Mouse (Mus musculus): ENCODE measurements at regions not wholly inside any gene's neighbourhood (a gene's known extent, or its start where the extent isn't known, plus 50 kb on each side); places are given as distances from the start of the nearest gene placed in this dataset.
A peak's percentile ranks its signal among the peaks of the same experiment; 100 is the strongest.

DNA sequence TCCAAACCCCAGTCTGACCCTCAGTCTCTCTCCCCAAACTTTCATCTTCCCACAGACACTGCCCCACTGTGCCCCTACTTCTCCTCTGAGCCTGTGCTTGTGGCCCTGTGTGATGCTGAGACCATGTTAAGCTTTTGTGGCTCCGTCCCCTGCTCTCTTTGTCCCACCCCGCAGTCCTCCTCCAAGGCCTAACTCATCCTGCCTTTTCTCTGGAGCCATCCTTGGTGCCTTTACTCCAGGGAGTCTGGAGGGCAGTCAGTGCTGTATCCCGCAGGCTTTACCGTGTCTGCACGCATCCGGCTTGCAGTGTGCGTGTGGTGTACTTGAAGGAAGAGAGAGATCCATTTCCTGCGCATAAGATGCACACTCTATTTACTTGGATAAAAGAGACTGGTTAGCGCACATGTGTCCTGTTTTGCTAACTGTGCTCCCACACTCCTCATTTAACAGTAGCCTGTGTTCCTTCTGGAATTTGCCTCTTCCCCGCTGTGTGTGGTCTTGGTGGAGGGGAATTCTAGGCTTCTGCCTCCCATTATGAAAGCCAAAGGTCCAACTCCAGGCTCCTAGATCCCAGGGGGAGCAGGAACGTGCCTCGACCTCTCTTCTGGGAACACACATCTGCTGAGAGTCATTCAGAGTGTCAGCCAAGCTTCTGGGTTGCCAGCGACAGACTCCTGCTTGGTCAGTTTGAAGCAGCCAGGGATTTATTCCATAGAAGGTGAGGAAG is 230.5 kb upstream of the Zmiz1 start:
- Histone ChIP-seq H3K27ac (ENCODE audit: low read length) (peak overlapping the region; percentile 92), H3K4me1 (ENCODE audit: insufficient read depth, low read length) (peaks cover 41% of the 10 kb centered on the region), H3K4me3 (ENCODE audit: low read length) (no peak overlapping the region), H3K9ac (replicated peaks; ENCODE audit: low read length) (0 out of 2 replicates have a peak overlapping the region, but pooled peaks have one; percentile 30), H3K9me3 (ENCODE audit: low read length) (no peaks in the 10 kb centered on the region), H3K4me2 (replicated peaks; ENCODE audit: low read depth, low read length) (no peak overlapping the region), H3K27me3 (ENCODE audit: insufficient read depth, low read length) (no peaks in the 10 kb centered on the region), H3K36me3 (ENCODE audit: insufficient read depth, low read length) (no peaks in the 10 kb centered on the region)
- WGBS, result 71% methylated on average over 13 of the region's 13 CpGs
- no peak for ATAC-seq (ENCODE audit: low FRiP score, low TSS enrichment)

DNA sequence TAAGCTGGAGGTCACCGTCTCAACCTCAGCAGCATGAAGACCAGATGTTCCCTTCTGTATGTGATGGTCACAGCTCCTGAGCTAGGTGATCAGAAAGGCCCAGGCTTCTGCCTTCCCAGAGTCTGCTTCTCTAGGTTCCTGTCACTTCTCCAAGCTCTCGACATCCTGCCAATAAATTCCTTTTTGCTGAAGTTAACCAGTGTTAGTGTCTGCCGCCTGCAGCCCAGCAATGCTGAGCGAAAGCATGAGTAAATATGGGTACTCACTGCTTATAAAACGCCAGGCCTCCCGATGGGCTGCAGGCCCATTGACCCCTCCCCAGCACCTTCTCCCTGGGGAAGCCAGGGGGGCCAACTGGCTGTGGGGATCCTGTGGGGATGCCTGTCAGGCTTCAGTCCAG is 229.4 kb upstream of the Zmiz1 start:
- 51% methylated on average over 6 of the region's 6 CpGs for WGBS
- Histone ChIP-seq H3K9me3 (ENCODE audit: low read length) (no peaks in the 10 kb centered on the region), H3K9ac (replicated peaks; ENCODE audit: low read length) (no peak overlapping the region), H3K4me1 (ENCODE audit: insufficient read depth, low read length) (peaks cover 41% of the 10 kb centered on the region), H3K4me3 (ENCODE audit: low read length) (no peak overlapping the region), H3K27me3 (ENCODE audit: insufficient read depth, low read length) (no peaks in the 10 kb centered on the region), H3K4me2 (replicated peaks; ENCODE audit: low read depth, low read length) (no peak overlapping the region), H3K27ac (ENCODE audit: low read length) (peak overlapping the region; percentile 92; the same call in 1 of the 2 replicates), H3K36me3 (ENCODE audit: insufficient read depth, low read length) (no peaks in the 10 kb centered on the region)
- no peak for ATAC-seq (ENCODE audit: low FRiP score, low TSS enrichment)

DNA sequence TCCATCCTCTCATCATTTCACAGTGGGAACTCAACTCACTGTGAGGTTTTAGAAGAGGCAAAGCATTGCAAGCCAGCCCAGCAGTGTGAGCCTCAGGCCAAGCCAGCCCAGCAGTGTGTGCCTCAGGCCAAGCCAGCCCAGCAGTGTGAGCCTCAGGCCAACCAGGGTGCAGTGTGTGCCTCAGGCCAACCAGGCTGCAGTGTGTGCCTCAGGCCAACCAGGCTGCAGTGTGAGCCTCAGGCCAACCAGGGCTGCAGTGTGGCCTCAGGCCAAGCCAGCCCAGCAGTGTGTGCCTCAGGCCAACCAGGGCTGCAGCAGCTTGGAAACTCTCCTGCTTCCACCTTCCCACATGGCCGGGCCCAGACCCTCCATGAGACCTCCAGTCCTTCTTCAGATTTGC is 227.1 kb upstream of the Zmiz1 start:
- H3K36me3 ChIP-seq (ENCODE audit: insufficient read depth, low read length), result no peaks in the 10 kb centered on the region
- peak overlapping the region; percentile 12; the same call in 1 of the 2 replicates for H3K27ac ChIP-seq (ENCODE audit: low read length)
- H3K4me3 ChIP-seq (ENCODE audit: low read length), result no peak overlapping the region
- no peaks in the 10 kb centered on the region for H3K9me3 ChIP-seq (ENCODE audit: low read length)
- WGBS, result 54% methylated on average over 1 of the region's 1 CpGs
- H3K9ac ChIP-seq (replicated peaks; ENCODE audit: low read length), result no peak overlapping the region
- H3K27me3 ChIP-seq (ENCODE audit: insufficient read depth, low read length), result no peaks in the 10 kb centered on the region
- no peak overlapping the region for H3K4me2 ChIP-seq (replicated peaks; ENCODE audit: low read depth, low read length)
- H3K4me1 ChIP-seq (ENCODE audit: insufficient read depth, low read length), result peaks cover 26% of the 10 kb centered on the region
- ATAC-seq (ENCODE audit: low FRiP score, low TSS enrichment), result peak; percentile 84

GRCm38 (mm10) chr14:25236421-25236973 is 222.5 kb upstream of the Zmiz1 start:
- H3K4me3 ChIP-seq (ENCODE audit: low read length), result no peak overlapping the region
- no peaks in the 10 kb centered on the region for H3K27me3 ChIP-seq (ENCODE audit: insufficient read depth, low read length)
- H3K4me1 ChIP-seq (ENCODE audit: insufficient read depth, low read length), result peaks cover 10% of the 10 kb centered on the region
- no peak overlapping the region for H3K4me2 ChIP-seq (replicated peaks; ENCODE audit: low read depth, low read length)
- no peak for ATAC-seq (ENCODE audit: low FRiP score, low TSS enrichment)
- H3K27ac ChIP-seq (ENCODE audit: low read length), result no peak overlapping the region
- H3K36me3 ChIP-seq (ENCODE audit: insufficient read depth, low read length), result no peaks in the 10 kb centered on the region
- H3K9ac ChIP-seq (replicated peaks; ENCODE audit: low read length), result no peak overlapping the region
- H3K9me3 ChIP-seq (ENCODE audit: low read length), result no peaks in the 10 kb centered on the region
- WGBS, result 66% methylated on average over 13 of the region's 13 CpGs

- no peak overlapping the region for H3K27ac ChIP-seq (ENCODE audit: low read length)
- no peaks in the 10 kb centered on the region for H3K36me3 ChIP-seq (ENCODE audit: insufficient read depth, low read length)
- 26% methylated on average over 3 of the region's 3 CpGs for WGBS
- H3K4me1 ChIP-seq (ENCODE audit: insufficient read depth, low read length), result peaks cover 26% of the 10 kb centered on the region
- H3K27me3 ChIP-seq (ENCODE audit: insufficient read depth, low read length), result no peaks in the 10 kb centered on the region
- peak; percentile 26; the same call in 1 of the 2 replicates for ATAC-seq (ENCODE audit: low FRiP score, low TSS enrichment)
- no peak overlapping the region for H3K4me3 ChIP-seq (ENCODE audit: low read length)
- no peaks in the 10 kb centered on the region for H3K9me3 ChIP-seq (ENCODE audit: low read length)
- H3K9ac ChIP-seq (replicated peaks; ENCODE audit: low read length), result no peak overlapping the region
- no peak overlapping the region for H3K4me2 ChIP-seq (replicated peaks; ENCODE audit: low read depth, low read length)
Observed at GRCm38 (mm10) chr14:25239335-25239960, 219.5 kb upstream of the Zmiz1 start.

GRCm38 (mm10) chr14:25242753-25243152 is 216.2 kb upstream of the Zmiz1 start:
- no peaks in the 10 kb centered on the region for H3K9me3 ChIP-seq (ENCODE audit: low read length)
- no peak overlapping the region for H3K4me3 ChIP-seq (ENCODE audit: low read length)
- peak overlapping the region; percentile 36; the same call in 1 of the 2 replicates for H3K27ac ChIP-seq (ENCODE audit: low read length)
- ATAC-seq (ENCODE audit: low FRiP score, low TSS enrichment), result no peak
- H3K27me3 ChIP-seq (ENCODE audit: insufficient read depth, low read length), result no peaks in the 10 kb centered on the region
- no peak overlapping the region for H3K4me2 ChIP-seq (replicated peaks; ENCODE audit: low read depth, low read length)
- 45% methylated on average over 5 of the region's 5 CpGs for WGBS
- no peaks in the 10 kb centered on the region for H3K36me3 ChIP-seq (ENCODE audit: insufficient read depth, low read length)
- peaks cover 26% of the 10 kb centered on the region for H3K4me1 ChIP-seq (ENCODE audit: insufficient read depth, low read length)
- H3K9ac ChIP-seq (replicated peaks; ENCODE audit: low read length), result no peak overlapping the region

- Histone ChIP-seq H3K4me1 (ENCODE audit: insufficient read depth, low read length) (peaks cover 26% of the 10 kb centered on the region), H3K9me3 (ENCODE audit: low read length) (no peaks in the 10 kb centered on the region), H3K27me3 (ENCODE audit: insufficient read depth, low read length) (no peaks in the 10 kb centered on the region), H3K4me2 (replicated peaks; ENCODE audit: low read depth, low read length) (peak overlapping the region; percentile 20; the same call in 1 of the 2 replicates), H3K9ac (replicated peaks; ENCODE audit: low read length) (no peak overlapping the region), H3K36me3 (ENCODE audit: insufficient read depth, low read length) (no peaks in the 10 kb centered on the region), H3K27ac (ENCODE audit: low read length) (peak overlapping the region; percentile 36; the same call in 1 of the 2 replicates), H3K4me3 (ENCODE audit: low read length) (no peak overlapping the region)
- WGBS, result 2% methylated on average over 4 of the region's 4 CpGs
- ATAC-seq (ENCODE audit: low FRiP score, low TSS enrichment), result peak; percentile 35; the same call in 1 of the 2 replicates
Observed at GRCm38 (mm10) chr14:25243289-25243688, 215.7 kb upstream of the Zmiz1 start.

GRCm38 (mm10) chr14:25243698-25244097 is 215.3 kb upstream of the Zmiz1 start:
- no peaks in the 10 kb centered on the region for H3K36me3 ChIP-seq (ENCODE audit: insufficient read depth, low read length)
- WGBS, result 37% methylated on average over 5 of the region's 5 CpGs
- H3K4me3 ChIP-seq (ENCODE audit: low read length), result no peak overlapping the region
- peaks cover 26% of the 10 kb centered on the region for H3K4me1 ChIP-seq (ENCODE audit: insufficient read depth, low read length)
- peak; percentile 47; the same call in 1 of the 2 replicates for ATAC-seq (ENCODE audit: low FRiP score, low TSS enrichment)
- H3K9me3 ChIP-seq (ENCODE audit: low read length), result no peaks in the 10 kb centered on the region
- no peak overlapping the region for H3K9ac ChIP-seq (replicated peaks; ENCODE audit: low read length)
- H3K27me3 ChIP-seq (ENCODE audit: insufficient read depth, low read length), result no peaks in the 10 kb centered on the region
- H3K27ac ChIP-seq (ENCODE audit: low read length), result peak overlapping the region; percentile 36; the same call in 1 of the 2 replicates
- peak overlapping the region; percentile 20; the same call in 1 of the 2 replicates for H3K4me2 ChIP-seq (replicated peaks; ENCODE audit: low read depth, low read length)

- Histone ChIP-seq H3K9me3 (ENCODE audit: low read length) (no peaks in the 10 kb centered on the region), H3K4me3 (ENCODE audit: low read length) (no peak overlapping the region), H3K27me3 (ENCODE audit: insufficient read depth, low read length) (no peaks in the 10 kb centered on the region), H3K4me1 (ENCODE audit: insufficient read depth, low read length) (peaks cover 19% of the 10 kb centered on the region), H3K36me3 (ENCODE audit: insufficient read depth, low read length) (no peaks in the 10 kb centered on the region), H3K27ac (ENCODE audit: low read length) (no peak overlapping the region), H3K9ac (replicated peaks; ENCODE audit: low read length) (no peak overlapping the region), H3K4me2 (replicated peaks; ENCODE audit: low read depth, low read length) (no peak overlapping the region)
- 91% methylated on average over 6 of the region's 6 CpGs for WGBS
- ATAC-seq (ENCODE audit: low FRiP score, low TSS enrichment), result no peak
Observed at GRCm38 (mm10) chr14:25244841-25245240, 214.1 kb upstream of the Zmiz1 start.

- 67% methylated on average over 4 of the region's 4 CpGs for WGBS
- Histone ChIP-seq H3K4me2 (replicated peaks; ENCODE audit: low read depth, low read length) (no peak overlapping the region), H3K4me3 (ENCODE audit: low read length) (no peak overlapping the region), H3K9me3 (ENCODE audit: low read length) (no peaks in the 10 kb centered on the region), H3K27ac (ENCODE audit: low read length) (no peak overlapping the region), H3K27me3 (ENCODE audit: insufficient read depth, low read length) (no peaks in the 10 kb centered on the region), H3K9ac (replicated peaks; ENCODE audit: low read length) (no peak overlapping the region), H3K4me1 (ENCODE audit: insufficient read depth, low read length) (peaks cover 16% of the 10 kb centered on the region), H3K36me3 (ENCODE audit: insufficient read depth, low read length) (no peaks in the 10 kb centered on the region)
- no peak for ATAC-seq (ENCODE audit: low FRiP score, low TSS enrichment)
Observed at GRCm38 (mm10) chr14:25245691-25246090, 213.3 kb upstream of the Zmiz1 start.

Measured in kidney, embryonic 16.5 days (tissue).